In the genomic region with DNA sequence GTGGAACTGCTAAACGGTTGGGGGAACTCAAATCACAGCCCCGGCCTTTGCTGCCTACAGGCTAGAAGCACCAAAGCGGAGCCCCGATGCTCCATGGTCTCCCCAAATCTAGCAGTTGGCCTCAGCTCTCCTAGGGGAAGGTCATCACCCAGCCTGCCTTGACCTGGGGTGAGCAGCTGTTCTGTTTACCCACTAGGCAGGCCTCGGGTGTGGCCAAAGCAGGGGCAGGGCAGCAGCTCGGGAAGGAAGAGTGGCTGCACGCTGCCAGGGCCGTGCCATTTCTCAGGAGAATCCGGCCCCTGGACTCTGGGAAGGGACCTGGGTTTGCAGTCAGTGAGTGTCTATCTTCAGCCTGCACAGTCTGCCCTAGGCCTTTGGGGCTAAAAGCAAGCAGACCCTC, we compare ENCODE assay signal across 11 mouse cellular contexts. TPM values are rescaled to one million over a fixed set of nuclear protein-coding genes. Genes with fewer than 3 reads are reported as not detected.
DNase-seq lines count a peak whose midpoint lies in the region; ATAC-seq and TF ChIP-seq lines count a peak whose summit lies in the region.
"Had no signal": no experiment of that assay in that cellular context is flagged by ENCODE, and none has a peak within 500 bp of the region (broad histone marks: within the 10 kb centered on the region; RNA-seq: fewer than 3 reads in every experiment).

No protein-coding gene starts in this region.

- TF ChIP-seq CTCF in forebrain, postnatal 0 days (IDR thresholded peaks at IDR 0.05; ENCODE audit: low read depth): no peak

- 45% methylated on average over 9 of the region's 9 CpGs for WGBS in heart, embryonic 13.5 days
- WGBS in lung, embryonic 15.5 days: 43% methylated on average over 9 of the region's 9 CpGs
- 74% methylated on average over 9 of the region's 9 CpGs for WGBS in forebrain, postnatal 0 days

- no peak overlapping the region for H3K27ac ChIP-seq in heart, embryonic 13.5 days (replicated peaks)
- peak overlapping the region; percentile 94 for H3K27ac ChIP-seq in lung, embryonic 15.5 days
- no peak overlapping the region for H3K27ac ChIP-seq in forebrain, postnatal 0 days (ENCODE audit: low read depth, low read length)
- H3K27ac ChIP-seq: macrophage had no signal

- intact Hi-C loops in left cerebral cortex, postnatal 10 days (cut with DNase I): no loop called here

- ATAC-seq in heart, embryonic 13.5 days (ENCODE audit: extremely low read depth, insufficient number of reproducible peaks, low FRiP score, low TSS enrichment): no peak
- no peak for ATAC-seq in lung, embryonic 15.5 days (ENCODE audit: borderline replicate concordance, extremely low read depth, low FRiP score, low TSS enrichment)
- ATAC-seq in forebrain, postnatal 0 days: no peak

- no peaks in the 10 kb centered on the region for H3K27me3 ChIP-seq in heart, embryonic 13.5 days (replicated peaks)
- no peaks in the 10 kb centered on the region for H3K27me3 ChIP-seq in lung, embryonic 15.5 days
- no peaks in the 10 kb centered on the region; the same call in 1 of the 2 replicates for H3K27me3 ChIP-seq in forebrain, postnatal 0 days (ENCODE audit: insufficient read depth, low read length)

- H3K9me3 ChIP-seq in heart, embryonic 13.5 days: no peaks in the 10 kb centered on the region
- H3K9me3 ChIP-seq in lung, embryonic 15.5 days: no peaks in the 10 kb centered on the region
- no peaks in the 10 kb centered on the region for H3K9me3 ChIP-seq in forebrain, postnatal 0 days (ENCODE audit: low read length)

- H3K9ac ChIP-seq in heart, embryonic 13.5 days: peak overlapping the region; percentile 54
- H3K9ac ChIP-seq in lung, embryonic 15.5 days: peak overlapping the region; percentile 20; the same call in 1 of the 2 replicates
- no peak overlapping the region for H3K9ac ChIP-seq in forebrain, postnatal 0 days

- peaks cover 34% of the 10 kb centered on the region for H3K36me3 ChIP-seq in heart, embryonic 13.5 days
- H3K36me3 ChIP-seq in lung, embryonic 15.5 days: peaks cover 20% of the 10 kb centered on the region
- H3K36me3 ChIP-seq in forebrain, postnatal 0 days (ENCODE audit: insufficient read depth): no peaks in the 10 kb centered on the region; the same call in 1 of the 2 replicates

- H3K4me1 ChIP-seq in heart, embryonic 13.5 days: peaks cover 61% of the 10 kb centered on the region
- H3K4me1 ChIP-seq in lung, embryonic 15.5 days: peaks cover 69% of the 10 kb centered on the region
- peaks cover 12% of the 10 kb centered on the region for H3K4me1 ChIP-seq in forebrain, postnatal 0 days (ENCODE audit: insufficient read depth)

- no peak overlapping the region for H3K4me2 ChIP-seq in heart, embryonic 13.5 days
- H3K4me2 ChIP-seq in lung, embryonic 15.5 days: peak overlapping the region; percentile 12; the same call in 1 of the 2 replicates
- H3K4me2 ChIP-seq in forebrain, postnatal 0 days (ENCODE audit: low read depth): no peak overlapping the region

- no peak for DNase-seq in heart, adult 9 months (ENCODE audit: low spot score in 2 of 2)
- peak; percentile 57 for DNase-seq in urinary bladder, postnatal 14 days (ENCODE audit: low spot score)
- no peak for DNase-seq in urinary bladder, postnatal 4 days (ENCODE audit: low spot score in 2 of 2)
- no peak for DNase-seq in ovary, adult 18-20 months (ENCODE audit: low spot score)
- DNase-seq in forebrain, postnatal 0 days: no peak
- no peak for DNase-seq in left cerebral cortex, postnatal 10 days (ENCODE audit: extremely low spot score in 1 of 2, low spot score in 2 of 2)
- DNase-seq: cerebellum, adult 18-20 months had no signal

- H3K4me3 ChIP-seq in heart, embryonic 13.5 days: no peak overlapping the region
- no peak overlapping the region for H3K4me3 ChIP-seq in lung, embryonic 15.5 days
- H3K4me3 ChIP-seq in forebrain, postnatal 0 days (ENCODE audit: low read depth, low read length): no peak overlapping the region

RNA-seq across cellular contexts. Expression of a gene that starts 4.7 kb away (rescaled TPM):
- polyA plus RNA-seq in heart, embryonic 13.5 days (2015; fragmentation: Nextera tagmentation; extraction: Ambion mirVana): 7.3 and 8.0 TPM in 2 replicates
- polyA plus RNA-seq in lung, embryonic 15.5 days (2015; fragmentation: Nextera tagmentation; extraction: Ambion mirVana): 14.9 and 15.4 TPM in 2 replicates
- 4.3 and 5.4 TPM in 2 replicates for total RNA-seq in forebrain, postnatal 0 days (2014; rRNA removed)
- polyA plus RNA-seq in forebrain, postnatal 0 days (2015; fragmentation: Nextera tagmentation; extraction: Ambion mirVana): 5.6 and 6.3 TPM in 2 replicates
- 10 to 100 TPM in 1 of 2 experiments, 1 to 10 TPM in 1; 8.5 to 11.0 TPM for total RNA-seq in left cerebral cortex, postnatal 10 days (2021)

RNA-seq across cellular contexts. Expression of a gene that starts 39.9 kb away (rescaled TPM):
- 0.11 TPM in 1 of 2 replicates, not detected in the other for polyA plus RNA-seq in heart, embryonic 13.5 days (2015; fragmentation: Nextera tagmentation; extraction: Ambion mirVana)
- 0.22 TPM in 1 of 2 replicates, not detected in the other for polyA plus RNA-seq in lung, embryonic 15.5 days (2015; fragmentation: Nextera tagmentation; extraction: Ambion mirVana)
- 26.3 and 30.7 TPM in 2 replicates for total RNA-seq in forebrain, postnatal 0 days (2014; rRNA removed)
- 1.7 and 2.8 TPM in 2 replicates for polyA plus RNA-seq in forebrain, postnatal 0 days (2015; fragmentation: Nextera tagmentation; extraction: Ambion mirVana)
- 100 to 1,000 TPM in 1 of 2 experiments, 10 to 100 TPM in 1; 95.7 to 101 TPM for total RNA-seq in left cerebral cortex, postnatal 10 days (2021)
- total RNA-seq: CH12.LX had no signal

RNA-seq across cellular contexts. Expression of a gene that starts 40.2 kb away (rescaled TPM):
- 2.3 and 3.3 TPM in 2 replicates for polyA plus RNA-seq in heart, embryonic 13.5 days (2015; fragmentation: Nextera tagmentation; extraction: Ambion mirVana)
- polyA plus RNA-seq in lung, embryonic 15.5 days (2015; fragmentation: Nextera tagmentation; extraction: Ambion mirVana): 2.6 and 3.1 TPM in 2 replicates
- 2.5 and 8.1 TPM in 2 replicates for total RNA-seq in forebrain, postnatal 0 days (2014; rRNA removed)
- polyA plus RNA-seq in forebrain, postnatal 0 days (2015; fragmentation: Nextera tagmentation; extraction: Ambion mirVana): 4.2 and 5.1 TPM in 2 replicates
- 1 to 10 TPM; 4.6 to 5.0 TPM for total RNA-seq in left cerebral cortex, postnatal 10 days (2021)
